Mouse (Mus musculus): ENCODE results near the gene Dnaic2. TPM values are rescaled to one million over a fixed set of nuclear protein-coding genes. Genes with fewer than 3 reads are reported as not detected.

Dnaic2 gene
- polyA plus RNA-seq, 1 experiment from 2014 or later, result 0.14 TPM

DNA sequence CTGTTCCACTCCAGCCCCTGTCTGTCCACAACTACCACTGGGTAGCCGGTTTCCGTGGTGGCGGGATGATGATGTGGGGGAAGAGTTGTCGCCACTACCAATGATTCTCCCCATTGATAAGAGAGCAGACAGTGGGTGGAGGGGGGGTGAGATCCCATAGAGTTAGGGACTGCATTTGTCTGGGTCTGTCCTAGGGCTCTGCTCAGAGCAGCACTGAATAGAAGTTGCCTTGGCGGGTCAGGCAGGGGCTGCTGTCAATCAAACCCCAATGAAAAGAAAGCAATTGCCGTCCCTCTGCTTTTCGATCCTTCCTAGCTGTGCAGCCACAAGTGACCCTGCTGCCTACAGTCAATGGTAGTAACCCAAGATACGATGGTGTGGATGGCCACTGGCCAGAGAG is 76.8 kb downstream of the Dnaic2 start:
- Histone ChIP-seq H3K36me3 (ENCODE audit: control insufficient read depth, insufficient read depth, low read length) (no peaks in the 10 kb centered on the region), H3K27me3 (replicated peaks; ENCODE audit: control insufficient read depth, insufficient read depth, low read length) (no peaks in the 10 kb centered on the region), H3K4me3 (ENCODE audit: low read depth, low read length) (no peak overlapping the region), H3K9me3 (ENCODE audit: control insufficient read depth, low read length) (peaks cover 2% of the 10 kb centered on the region; the same call in 1 of the 2 replicates), H3K4me2 (ENCODE audit: low read length) (no peak overlapping the region), H3K9ac (ENCODE audit: low read length) (no peak overlapping the region), H3K27ac (ENCODE audit: low read depth) (no peak overlapping the region), H3K4me1 (replicated peaks; ENCODE audit: control insufficient read depth, insufficient read depth, low read length) (peaks cover 14% of the 10 kb centered on the region; the same call in 1 of the 2 replicates)
- no peak for ATAC-seq (replicated peaks; ENCODE audit: low FRiP score, low TSS enrichment, low read depth)
- DNase-seq (ENCODE audit: low spot score), result no peak
- WGBS, result 66% methylated on average over 8 of the region's 8 CpGs

DNA sequence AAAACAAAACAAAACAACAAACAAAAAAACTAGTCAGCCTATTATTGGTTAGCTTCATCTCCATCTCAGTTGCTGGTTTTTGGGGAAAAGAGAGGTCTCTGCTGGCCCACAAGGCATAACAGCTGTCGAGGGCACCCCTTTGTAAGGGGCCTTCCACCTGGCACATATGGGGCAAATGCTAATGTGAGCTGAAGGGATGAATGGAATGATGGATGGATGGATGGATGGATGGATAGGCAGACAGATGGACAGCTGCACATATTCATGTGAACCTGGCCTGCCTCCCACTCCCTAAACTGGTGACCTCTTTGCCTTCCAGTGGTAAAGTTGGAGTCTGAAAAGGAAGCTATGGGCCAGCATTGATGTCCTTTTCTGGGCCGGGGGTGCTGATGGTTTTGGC is 79.8 kb downstream of the Dnaic2 start:
- no peak for DNase-seq (ENCODE audit: low spot score)
- H3K27me3 ChIP-seq (replicated peaks; ENCODE audit: control insufficient read depth, insufficient read depth, low read length), result no peaks in the 10 kb centered on the region
- H3K36me3 ChIP-seq (ENCODE audit: control insufficient read depth, insufficient read depth, low read length), result no peaks in the 10 kb centered on the region
- H3K4me3 ChIP-seq (ENCODE audit: low read depth, low read length), result no peak overlapping the region
- H3K4me2 ChIP-seq (ENCODE audit: low read length), result no peak overlapping the region
- 68% methylated on average over 2 of the region's 2 CpGs for WGBS
- peaks cover 14% of the 10 kb centered on the region; the same call in 1 of the 2 replicates for H3K4me1 ChIP-seq (replicated peaks; ENCODE audit: control insufficient read depth, insufficient read depth, low read length)
- ATAC-seq (replicated peaks; ENCODE audit: low FRiP score, low TSS enrichment, low read depth), result no peak
- peaks cover under 1% of the 10 kb centered on the region; the same call in 1 of the 2 replicates for H3K9me3 ChIP-seq (ENCODE audit: control insufficient read depth, low read length)
- H3K9ac ChIP-seq (ENCODE audit: low read length), result no peak overlapping the region
- H3K27ac ChIP-seq (ENCODE audit: low read depth), result no peak overlapping the region

Other genes starting within 250 kb of the Dnaic2 start
- gene Rpl38, start 58.9 kb upstream of the Dnaic2 start, polyA plus RNA-seq (2014; fragmentation: Nextera tagmentation; extraction: Ambion mirVana), result 1,083 and 1,275 TPM in 2 replicates
- 17.7 and 19.9 TPM in 2 replicates for gene Ttyh2, start 52.0 kb upstream of the Dnaic2 start, polyA plus RNA-seq (2014; fragmentation: Nextera tagmentation; extraction: Ambion mirVana)
- 0.27 and 1.2 TPM in 2 replicates for gene Kif19a, start 38.0 kb downstream of the Dnaic2 start, polyA plus RNA-seq (2014; fragmentation: Nextera tagmentation; extraction: Ambion mirVana)
- 1.2 and 2.9 TPM in 2 replicates for gene Btbd17, start 68.5 kb downstream of the Dnaic2 start, polyA plus RNA-seq (2014; fragmentation: Nextera tagmentation; extraction: Ambion mirVana)
- 0.16 TPM in 1 of 2 replicates, not detected in the other for gene Gpr142, start 71.5 kb downstream of the Dnaic2 start, polyA plus RNA-seq (2014; fragmentation: Nextera tagmentation; extraction: Ambion mirVana)
- gene Gprc5c, start 123.7 kb downstream of the Dnaic2 start, polyA plus RNA-seq (2014; fragmentation: Nextera tagmentation; extraction: Ambion mirVana), result 21.8 and 23.6 TPM in 2 replicates
- 0.89 and 1.3 TPM in 2 replicates for gene Cd300a, start 162.6 kb downstream of the Dnaic2 start, polyA plus RNA-seq (2014; fragmentation: Nextera tagmentation; extraction: Ambion mirVana)
- 0.20 and 0.36 TPM in 2 replicates for gene Cd300lb, start 207.0 kb downstream of the Dnaic2 start, polyA plus RNA-seq (2014; fragmentation: Nextera tagmentation; extraction: Ambion mirVana)
- gene Cd300c, start 241.7 kb downstream of the Dnaic2 start, polyA plus RNA-seq (2014; fragmentation: Nextera tagmentation; extraction: Ambion mirVana), result not detected in 2 replicates

All from intestine, embryonic 14.5 days (tissue).